Mouse (Mus musculus) central nervous system, embryonic 18 days (tissue): ENCODE measurements around the gene Ctla2b. TPM values are rescaled to one million over a fixed set of nuclear protein-coding genes. Genes with fewer than 3 reads are reported as not detected.

Experiments
- polyA plus RNA-seq: library from polyadenylated mRNA; depleted of rRNA; stranded (reverse); fragments of >200 nt; gene quantifications from 2 replicates; pipeline ENCODE4 v1.2.3, GENCODE M21; 2012; rRNA removed

The Ctla2b gene
- polyA plus RNA-seq = 2.2 and 3.8 TPM in 2 replicates

GRCm38 (mm10) chr13:60897328-60897727 is at the start of gene Ctla2b:
Ctla2b (minus strand) TSS chr13:60897447.

DNA sequence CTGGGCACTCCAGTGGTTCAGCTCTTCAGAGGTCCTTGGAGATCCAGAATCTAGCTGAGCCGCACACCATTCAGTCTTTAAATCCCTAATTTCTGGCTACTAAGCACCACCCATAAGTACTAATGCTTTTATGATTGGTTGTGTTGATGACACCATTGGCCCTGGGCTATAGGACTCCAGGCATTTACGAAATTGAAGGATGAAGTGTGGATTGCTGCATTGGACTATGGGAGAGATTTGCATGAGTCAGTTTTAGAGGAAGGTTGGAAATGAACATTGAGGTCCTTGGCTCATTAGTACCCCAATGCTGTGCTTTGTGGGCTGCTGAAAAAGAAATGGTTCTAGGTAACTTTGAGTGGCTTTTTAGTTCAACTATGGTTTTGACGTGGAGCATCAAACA is 44.6 kb upstream of the Ctla2b start, which contains the start of gene Tpbpa:
TSS of gene Tpbpa (minus strand) at position 101 of the 400 bp plus-strand sequence.

GRCm38 (mm10) chr13:60936500-60936901 is 39.3 kb upstream of the Ctla2b start, which contains the start of the genes Gm49391 and Ctla2a:
Gm49391 (minus strand) TSS chr13:60936571.
Ctla2a (minus strand) TSS chr13:60936625.

GRCm38 (mm10) chr13:60935490-60935889 is 38.2 kb upstream of the Ctla2b start, which contains the start of gene Gm49393:
Gm49393 (minus strand) TSS chr13:60935590.

DNA sequence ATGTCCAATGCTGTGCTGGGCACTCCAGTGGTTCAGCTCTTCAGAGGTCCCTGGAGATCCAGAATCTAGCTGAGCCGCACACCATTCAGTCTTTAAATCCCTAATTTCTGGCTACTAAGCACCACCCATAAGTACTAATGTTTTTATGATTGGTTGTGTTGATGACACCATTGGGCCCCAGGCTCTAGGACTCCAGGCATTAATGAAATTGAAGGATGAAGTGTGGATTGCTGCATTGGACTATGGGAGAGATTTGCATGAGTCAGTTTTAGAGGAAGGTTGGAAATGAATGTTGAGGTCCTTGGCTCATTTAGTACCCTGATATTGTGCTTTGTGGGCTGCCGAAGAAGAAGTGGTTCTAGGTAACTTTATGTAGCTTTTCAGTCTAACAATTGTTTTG is 7.5 kb upstream of the Ctla2b start, which contains the start of gene Tpbpb:
TSS of gene Tpbpb (minus strand) at position 101 of the 400 bp plus-strand sequence.

GRCm38 (mm10) chr13:60896794-60897193 is 453 bp downstream of the Ctla2b start, which contains the start of gene Gm49392:
Gm49392 (minus strand) TSS chr13:60896894.

DNA sequence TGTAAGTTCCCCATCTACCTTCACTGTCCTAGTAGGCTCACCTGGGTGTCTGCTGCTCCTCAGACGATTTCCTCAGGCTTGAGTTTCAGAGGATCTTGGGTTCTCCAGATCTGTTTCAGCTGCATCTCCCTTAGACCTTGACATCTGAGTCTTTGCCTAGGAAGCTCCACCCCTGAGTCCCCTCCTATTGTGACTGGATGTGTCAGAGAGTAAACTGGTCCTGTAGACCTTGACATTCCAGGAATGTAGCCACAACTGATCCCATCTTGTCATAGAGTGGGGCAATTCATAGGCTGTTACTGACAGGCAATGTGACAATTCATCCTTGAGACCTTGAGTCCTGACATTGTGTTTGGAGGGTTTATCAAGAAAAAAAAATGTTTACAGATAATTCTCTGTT is 33.0 kb downstream of the Ctla2b start, which contains the start of gene 4930486L24Rik:
TSS of gene 4930486L24Rik (minus strand) at position 195 of the 400 bp plus-strand sequence.

Other genes with a start within 250 kb of the Ctla2b start
- not detected in 2 replicates for gene BC051665, start 111.1 kb downstream of the Ctla2b start, polyA plus RNA-seq
- gene Ctsll3, start 94.6 kb downstream of the Ctla2b start, polyA plus RNA-seq = not detected in 2 replicates
- gene 4930486L24Rik, start 33.0 kb downstream of the Ctla2b start, polyA plus RNA-seq = 0.83 TPM in 1 of 2 replicates, not detected in the other
- 0.13 TPM in 1 of 2 replicates, not detected in the other for gene Gm49392, start 553 bp downstream of the Ctla2b start, polyA plus RNA-seq
- gene Tpbpb, start 7.4 kb upstream of the Ctla2b start, polyA plus RNA-seq = not detected in 2 replicates
- gene Gm49393, start 38.1 kb upstream of the Ctla2b start, polyA plus RNA-seq = not detected in 2 replicates
- gene Gm49391, start 39.1 kb upstream of the Ctla2b start, polyA plus RNA-seq = 3.4 and 8.8 TPM in 2 replicates
- 20.9 and 46.0 TPM in 2 replicates for gene Ctla2a, start 39.2 kb upstream of the Ctla2b start, polyA plus RNA-seq
- not detected in 2 replicates for gene Tpbpa, start 44.5 kb upstream of the Ctla2b start, polyA plus RNA-seq
- gene Ctsj, start 108.5 kb upstream of the Ctla2b start, polyA plus RNA-seq = not detected in 2 replicates
- gene Ctsq, start 143.2 kb upstream of the Ctla2b start, polyA plus RNA-seq = not detected in 2 replicates